Mouse (Mus musculus) embryonic facial prominence, embryonic 14.5 days (tissue): Measurements from ENCODE around the gene Rad51c. TPM values are rescaled to one million over a fixed set of nuclear protein-coding genes. Genes with fewer than 3 reads are reported as not detected.
"Not testable (repeated sequence)": the region's sequence is repeated elsewhere in the genome, so short reads cannot be mapped to it uniquely, and the experiment has no call there.

Source experiments
- ATAC-seq: fragments of 200-750 bp; cut with Nextera tagmentation; 2 replicates; pipeline ENCODE4 v1.8.0; 2017; ENCODE audit warnings: low read depth, moderate number of reproducible peaks, moderate TSS enrichment
- DNase-seq: peaks from one replicate; pipeline ENCODE4 v3.0.0-alpha.2; 2015; ENCODE audit warnings: low spot score
- H3K27ac ChIP-seq: fragments of 300-500 bp; sonication (generic); replicated peaks from 2 replicates; pipeline ENCODE4 v1.5.1; 2014; ENCODE audit warnings: low read depth, mild to moderate bottlenecking, low read length, moderate library complexity
- H3K27me3 ChIP-seq: fragments of 300-500 bp; sonication (generic); replicated peaks from 2 replicates; pipeline ENCODE4 v1.6.1; 2014; ENCODE audit warnings: low read length; ENCODE audit not compliant: control insufficient read depth, insufficient read depth
- H3K36me3 ChIP-seq: fragments of 300-500 bp; sonication (generic); 2 replicates; pipeline ENCODE4 v1.6.1; 2014; ENCODE audit warnings: low read length, mixed read lengths; ENCODE audit not compliant: control insufficient read depth, insufficient read depth
- H3K4me1 ChIP-seq: fragments of 300-500 bp; sonication (generic); 2 replicates; pipeline ENCODE4 v1.6.1; 2014; ENCODE audit warnings: antibody characterized with exemption, low read length; ENCODE audit not compliant: control insufficient read depth, insufficient read depth
- H3K4me2 ChIP-seq: fragments of 300-500 bp; sonication (generic); 2 replicates; pipeline ENCODE4 v1.6.1; 2014; ENCODE audit warnings: low read depth, mild to moderate bottlenecking, low read length, moderate library complexity, mixed read lengths
- H3K4me3 ChIP-seq: fragments of 300-500 bp; sonication (generic); 2 replicates; pipeline ENCODE4 v1.5.1; 2014; ENCODE audit warnings: low read depth, mild to moderate bottlenecking, low read length
- H3K9ac ChIP-seq: fragments of 300-500 bp; sonication (generic); 2 replicates; pipeline ENCODE4 v1.6.1; 2014; ENCODE audit warnings: low read depth, mild to moderate bottlenecking, low read length, moderate library complexity, mixed read lengths
- H3K9me3 ChIP-seq: fragments of 300-500 bp; sonication (generic); 2 replicates; pipeline ENCODE4 v1.6.1; 2016; ENCODE audit warnings: low read length; ENCODE audit not compliant: control insufficient read depth
- WGBS: fragments of 180-500 bp; shearing (Covaris S2); extraction: QIAGEN DNeasy Blood & Tissue Kit; methylation state at CpG from one replicate; pipeline ENCODE4 v1.1.7; 2014; 5-methylcytosine and 5-hydroxymethylcytosine counted together
- polyA plus RNA-seq: library from polyadenylated mRNA; unstranded; fragments of >200 nt; fragmentation: Nextera tagmentation; extraction: Ambion mirVana; gene quantifications from 2 replicates; pipeline ENCODE4 v1.2.1, GENCODE M21; 2014

Gene Rad51c
- polyA plus RNA-seq, 1 experiment from 2014 or later: 5.2 TPM

- WGBS: 40% methylated on average over 1 of the region's 1 CpGs
- Histone ChIP-seq H3K4me2 (no peak overlapping the region), H3K27ac (peak overlapping the region; percentile 67), H3K9ac (no peak overlapping the region), H3K4me3 (no peak overlapping the region), H3K4me1 (no peaks in the 10 kb centered on the region), H3K9me3 (no peaks in the 10 kb centered on the region), H3K27me3 (no peaks in the 10 kb centered on the region), H3K36me3 (no peaks in the 10 kb centered on the region)
- no peak for DNase-seq
- no peak for ATAC-seq
These were observed 22.7 kb upstream of the Rad51c start for GRCm38 (mm10) chr11:87427273-87428050.

DNA sequence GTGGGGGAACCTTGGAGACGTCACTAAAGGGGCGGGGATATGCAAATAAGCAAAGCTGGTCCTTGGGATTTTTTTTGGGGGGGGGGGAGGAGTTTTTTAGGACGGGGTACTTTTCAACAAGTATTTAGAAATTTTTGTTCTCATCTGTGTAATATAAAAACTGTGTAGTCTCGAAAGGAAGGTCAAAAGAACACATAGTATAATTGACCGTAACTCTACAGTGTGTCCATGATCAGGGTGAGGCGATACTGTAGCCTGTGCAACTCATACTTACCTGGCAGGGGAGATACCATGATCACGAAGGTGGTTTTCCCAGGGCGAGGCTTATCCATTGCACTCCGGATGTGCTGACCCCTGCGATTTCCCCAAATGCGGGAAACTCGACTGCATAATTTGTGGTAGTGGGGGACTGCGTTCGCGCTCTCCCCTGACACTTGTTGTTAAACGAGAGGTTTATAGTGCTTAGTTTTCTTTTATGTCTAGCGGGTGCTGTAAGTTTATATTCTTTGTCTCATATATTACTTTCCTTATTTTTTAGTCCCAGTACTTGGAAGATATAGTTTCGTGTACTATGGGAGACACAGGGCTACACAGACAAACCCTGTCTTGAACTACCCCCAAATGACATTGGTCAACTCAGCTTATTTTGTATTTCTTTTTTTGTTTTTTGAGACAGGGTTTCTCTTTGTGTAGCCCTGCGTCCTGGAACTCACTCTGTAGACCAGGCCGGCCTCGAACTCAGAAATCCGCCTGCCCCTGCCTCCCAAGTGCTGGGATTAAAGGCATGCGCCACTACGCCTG is 21.9 kb upstream of the Rad51c start:
- not testable (repeated sequence) for H3K27me3 ChIP-seq, H3K36me3 ChIP-seq, H3K4me1 ChIP-seq, H3K9me3 ChIP-seq
- DNase-seq (peak; percentile 96), ATAC-seq (peak; percentile 90)
- Histone ChIP-seq H3K27ac (peak overlapping the region; percentile 82), H3K9ac (peak overlapping the region; percentile 51), H3K4me3 (peak overlapping the region; percentile 38), H3K4me2 (peak overlapping the region; percentile 58)
- under 1% methylated on average over 22 of the region's 24 CpGs for WGBS

- no peak for DNase-seq
- Histone ChIP-seq H3K9ac (peak overlapping the region; percentile 51), H3K27me3 (no peaks in the 10 kb centered on the region), H3K9me3 (no peaks in the 10 kb centered on the region), H3K27ac (peak overlapping the region; percentile 82), H3K4me3 (peak overlapping the region; percentile 38), H3K36me3 (no peaks in the 10 kb centered on the region), H3K4me1 (peaks cover 5% of the 10 kb centered on the region; the same call in 1 of the 2 replicates), H3K4me2 (peak overlapping the region; percentile 58)
- WGBS: 0% methylated on average over 7 of the region's 7 CpGs
- peak; percentile 35; the same call in 1 of the 2 replicates for ATAC-seq
These were observed 21.3 kb upstream of the Rad51c start for GRCm38 (mm10) chr11:87426121-87426449.

DNA sequence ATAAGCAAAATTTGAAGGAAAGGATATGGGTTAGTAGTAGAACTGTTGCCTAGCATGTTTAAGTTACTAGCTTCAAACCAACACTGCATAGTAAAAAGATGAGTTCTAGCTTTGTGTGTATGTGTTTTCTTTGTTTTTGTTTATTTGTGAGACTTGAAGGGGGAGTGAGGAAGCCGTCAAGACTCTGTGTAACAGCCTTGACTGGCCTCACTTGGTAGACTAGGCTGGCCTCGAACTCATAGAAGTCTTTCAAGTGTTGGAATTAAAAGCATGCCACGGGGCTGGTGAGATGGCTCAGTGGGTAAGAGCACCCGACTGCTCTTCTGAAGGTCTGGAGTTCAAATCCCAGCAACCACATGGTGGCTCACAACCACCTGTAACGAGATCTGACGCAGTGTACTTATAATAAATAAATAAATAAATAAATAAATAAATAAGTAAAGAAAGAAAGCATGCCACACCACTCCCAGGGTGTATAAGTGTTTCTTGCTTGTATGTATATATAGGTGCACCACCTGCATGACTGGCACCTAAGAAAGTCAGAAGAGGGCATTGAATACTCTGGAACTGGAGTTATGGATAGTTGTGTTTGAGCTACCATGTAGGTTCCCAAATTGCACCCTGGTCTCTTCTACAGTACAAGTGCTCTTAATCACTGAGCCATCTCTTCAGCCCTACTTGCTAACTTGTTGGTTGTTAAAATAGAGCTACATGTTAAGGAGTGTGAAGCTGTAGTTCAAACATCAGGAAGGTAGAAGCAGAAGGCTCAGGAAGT is 19.0 kb upstream of the Rad51c start:
- H3K36me3 ChIP-seq: no peaks in the 10 kb centered on the region

GRCm38 (mm10) chr11:87422511-87423340 is 18.0 kb upstream of the Rad51c start:
- Histone ChIP-seq H3K9me3 (no peaks in the 10 kb centered on the region), H3K4me2 (peak overlapping the region; percentile 69), H3K4me1 (peaks cover 5% of the 10 kb centered on the region; the same call in 1 of the 2 replicates), H3K27ac (peak overlapping the region; percentile 98), H3K9ac (peak overlapping the region; percentile 64), H3K4me3 (peak overlapping the region; percentile 37), H3K27me3 (no peaks in the 10 kb centered on the region), H3K36me3 (no peaks in the 10 kb centered on the region)
- peak; percentile 84 for ATAC-seq
- WGBS: under 1% methylated on average over 26 of the region's 26 CpGs
- peak; percentile 98 for DNase-seq

More for the DNA sequence above, 19.0 kb upstream of the Rad51c start:
- DNase-seq (no peak), ATAC-seq (no peak)
- H3K4me3 ChIP-seq: no peak overlapping the region
- peak overlapping the region; percentile 11 for H3K27ac ChIP-seq
- no peak overlapping the region for H3K4me2 ChIP-seq
- no peaks in the 10 kb centered on the region for H3K9me3 ChIP-seq
- peaks cover 5% of the 10 kb centered on the region; the same call in 1 of the 2 replicates for H3K4me1 ChIP-seq
- H3K9ac ChIP-seq: no peak overlapping the region
- H3K27me3 ChIP-seq: no peaks in the 10 kb centered on the region
- WGBS: 42% methylated on average over 6 of the region's 6 CpGs

DNA sequence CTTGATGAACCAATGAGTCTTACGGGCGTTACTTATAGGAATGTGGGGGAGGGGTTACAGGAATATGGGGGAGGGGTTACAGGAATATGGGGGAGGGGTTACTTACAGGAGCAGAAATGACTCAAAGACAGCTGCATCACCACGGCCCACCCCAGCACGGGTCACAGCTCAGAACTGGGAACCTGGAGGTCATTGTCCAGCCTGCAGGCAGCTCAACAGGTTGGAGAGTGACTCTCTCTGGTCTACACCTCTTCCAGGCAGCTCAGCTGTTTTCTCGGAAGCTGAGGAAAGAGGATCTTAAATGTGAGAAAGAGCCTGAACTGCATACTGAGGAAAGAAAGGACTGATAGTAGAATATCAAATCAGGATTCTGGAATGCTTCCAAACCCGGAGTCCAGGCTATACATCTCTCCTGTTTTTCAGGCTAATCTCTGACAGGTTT is 17.0 kb upstream of the Rad51c start:
- Histone ChIP-seq H3K9me3 (no peaks in the 10 kb centered on the region), H3K4me2 (peak overlapping the region; percentile 69), H3K36me3 (no peaks in the 10 kb centered on the region), H3K27ac (peak overlapping the region; percentile 98), H3K4me1 (peaks cover 5% of the 10 kb centered on the region; the same call in 1 of the 2 replicates), H3K27me3 (no peaks in the 10 kb centered on the region), H3K4me3 (peak overlapping the region; percentile 37), H3K9ac (peak overlapping the region; percentile 64)
- no peak for ATAC-seq
- DNase-seq: peak; percentile 32
- WGBS: 18% methylated on average over 6 of the region's 6 CpGs

GRCm38 (mm10) chr11:87420861-87421260 is 16.1 kb upstream of the Rad51c start:
- ATAC-seq: no peak
- Histone ChIP-seq H3K9ac (no peak overlapping the region), H3K9me3 (no peaks in the 10 kb centered on the region), H3K36me3 (no peaks in the 10 kb centered on the region), H3K4me3 (no peak overlapping the region), H3K27me3 (no peaks in the 10 kb centered on the region), H3K27ac (no peak overlapping the region), H3K4me2 (no peak overlapping the region), H3K4me1 (peaks cover 5% of the 10 kb centered on the region; the same call in 1 of the 2 replicates)
- no peak for DNase-seq
